Mouse (Mus musculus): ENCODE data around the gene Slc4a5. TPM values are rescaled to one million over a fixed set of nuclear protein-coding genes. Genes with fewer than 3 reads are reported as not detected.

Slc4a5 gene
- total RNA-seq (2022) = 1 to 10 TPM in 1 of 4 experiments, under 1 TPM in 3; 0.44 to 2.0 (median 0.79) TPM

DNA sequence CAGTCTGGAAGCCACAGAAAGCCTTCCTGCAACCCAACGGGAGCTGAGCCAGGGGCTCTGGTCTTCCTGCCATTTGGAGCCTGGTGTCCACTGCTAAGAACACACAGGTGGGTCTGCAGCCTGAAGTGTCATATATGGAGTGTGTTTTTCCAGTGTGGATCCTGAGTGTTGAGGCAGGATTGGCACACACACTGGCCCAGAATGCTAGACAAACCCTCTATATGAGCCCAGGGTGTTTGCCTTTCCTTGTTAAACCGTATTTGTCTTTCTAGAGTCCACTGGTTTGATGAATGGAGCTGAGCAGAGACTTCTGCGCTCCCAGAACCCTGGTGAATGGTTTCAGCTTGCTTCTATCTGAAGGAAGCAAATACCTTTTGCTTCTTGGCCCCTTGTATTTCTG is at the start of gene Slc4a5:
TSS of gene Slc4a5 (plus strand) at position 15 of the 400 bp plus-strand sequence.
- DNase-seq (ENCODE audit: low spot score in 2 of 2) = no peak

DNA sequence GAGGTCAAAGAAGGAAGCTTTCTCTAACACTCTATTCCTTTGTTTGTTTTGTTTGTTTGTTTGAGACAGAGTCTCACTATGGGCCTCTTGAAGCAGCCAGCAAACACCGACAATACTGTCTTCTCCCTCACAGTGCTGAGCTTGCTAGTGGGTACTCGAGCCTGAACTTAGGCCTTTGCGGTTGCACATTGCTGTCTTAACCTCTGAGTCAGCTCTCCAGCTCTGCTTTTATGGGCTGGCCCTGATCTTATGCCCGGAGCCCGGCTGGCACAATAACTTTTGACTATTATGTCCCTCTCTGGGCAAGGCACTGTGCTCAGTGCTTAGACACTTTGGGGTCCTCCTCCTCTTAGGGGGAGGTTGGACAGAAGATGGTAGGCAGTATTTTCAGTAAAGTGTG is 49.8 kb upstream of the Slc4a5 start:
- DNase-seq (ENCODE audit: low spot score in 2 of 2) = no peak

DNA sequence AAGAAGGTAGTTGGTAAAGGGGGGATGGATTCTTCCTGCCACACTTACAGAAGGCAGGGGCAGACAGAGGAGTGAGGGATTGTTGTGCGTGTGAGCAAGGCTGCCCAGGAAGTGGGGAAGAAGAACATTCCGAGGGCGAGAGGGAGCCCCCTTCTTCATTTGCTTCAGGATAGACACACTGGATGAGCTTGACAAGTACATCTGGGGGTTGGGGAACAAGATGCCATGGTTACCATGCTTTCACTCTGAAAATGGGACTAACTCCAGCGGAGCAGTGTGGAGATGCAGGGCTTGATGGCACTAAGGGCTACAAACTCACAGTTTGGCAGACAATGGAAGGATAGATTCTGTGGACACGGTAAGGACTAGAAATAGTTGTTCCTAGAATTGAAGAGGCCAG is 48.6 kb upstream of the Slc4a5 start:
- DNase-seq (ENCODE audit: low spot score in 2 of 2) = no peak

DNA sequence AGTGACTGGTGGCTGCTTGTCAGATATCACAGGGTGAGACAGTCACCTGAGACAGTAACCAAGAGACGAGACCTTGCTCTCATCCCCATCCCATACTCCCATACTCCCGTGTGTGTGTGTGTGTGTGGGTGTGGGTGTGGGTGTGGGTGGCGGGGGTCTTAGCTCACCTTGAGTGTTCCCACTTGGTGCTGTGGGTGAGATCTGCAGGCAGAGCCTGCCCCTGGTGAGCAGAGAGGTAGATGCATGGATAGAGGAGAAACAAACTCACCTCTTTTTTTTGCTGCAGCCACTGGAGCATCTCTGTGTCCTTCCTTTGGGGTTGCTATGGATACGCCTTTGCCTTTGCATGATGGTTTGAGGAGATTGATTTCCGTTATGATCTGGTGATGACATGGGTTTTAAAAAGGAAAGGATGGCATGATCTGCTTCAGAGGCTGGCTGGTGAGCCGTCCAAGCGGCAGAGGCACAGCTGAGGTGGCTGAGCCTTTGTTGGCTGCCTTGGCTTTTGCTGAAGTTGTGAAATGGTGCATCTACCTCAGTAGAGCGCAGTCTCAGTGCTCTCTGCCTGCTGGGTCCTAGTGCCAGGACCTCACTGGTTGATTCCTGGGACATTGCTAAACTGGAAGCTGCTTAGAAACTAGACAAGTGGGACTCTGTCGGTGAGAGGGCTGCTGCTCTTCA is 47.2 kb upstream of the Slc4a5 start:
- DNase-seq (ENCODE audit: low spot score in 2 of 2) = peak; percentile 54 to 60

DNA sequence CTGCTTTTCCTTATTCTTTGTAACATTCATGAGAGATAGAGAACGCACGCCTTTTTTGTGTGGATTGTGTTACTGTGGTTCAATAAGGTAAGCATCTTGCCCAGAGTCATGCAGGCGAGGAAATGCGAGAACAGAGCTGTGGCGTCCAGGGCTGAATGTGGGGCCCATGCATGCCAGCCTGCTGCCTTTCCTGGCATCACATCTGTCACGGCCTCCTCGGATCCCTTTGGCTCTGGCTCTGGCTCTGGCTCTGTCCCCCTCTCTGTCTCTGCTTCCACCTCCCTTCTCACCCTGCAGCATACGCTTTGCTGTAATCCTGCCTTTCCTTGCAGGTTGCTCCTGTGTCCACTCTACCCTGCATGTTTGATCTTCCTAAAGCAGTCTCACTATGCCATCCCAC is 43.6 kb upstream of the Slc4a5 start:
- no peak for DNase-seq (ENCODE audit: low spot score in 2 of 2)

DNA sequence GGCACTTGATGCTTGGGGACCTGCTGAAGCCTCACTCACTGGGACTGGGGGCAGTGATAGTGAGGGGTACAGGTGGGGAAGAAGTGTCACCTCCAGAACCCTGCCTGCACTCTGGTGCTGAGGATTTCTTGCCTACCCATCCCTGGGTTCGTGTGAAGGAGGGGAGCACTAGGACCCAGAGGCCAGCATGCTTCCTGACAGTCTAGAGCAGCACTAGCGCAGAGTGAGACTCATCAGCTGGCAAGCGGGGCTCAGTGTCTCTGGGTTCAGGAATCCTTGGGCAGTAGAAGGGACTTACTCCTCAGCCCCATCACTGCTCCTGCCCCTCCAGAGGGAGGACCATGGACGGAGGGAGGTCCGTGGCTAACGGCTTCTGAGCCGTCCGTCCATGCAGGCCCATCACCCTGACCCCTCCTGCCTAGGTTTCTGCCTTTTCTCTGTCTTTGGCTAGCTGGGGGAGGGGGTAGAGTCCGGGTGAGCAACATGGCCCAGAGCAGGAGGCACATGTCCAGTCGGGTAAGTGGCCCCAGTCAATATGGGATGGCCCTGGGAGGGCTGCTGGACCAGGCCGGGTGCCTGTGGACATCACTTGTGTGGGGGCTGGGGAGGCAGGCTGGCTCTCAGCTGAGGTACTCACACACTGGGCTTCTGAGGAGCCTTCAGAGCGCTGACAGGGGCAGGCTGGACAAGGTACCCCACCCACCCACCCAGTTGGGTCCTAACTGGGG is 40.1 kb upstream of the Slc4a5 start:
- peak in 1 of 2 experiments; percentile 58 for DNase-seq (ENCODE audit: low spot score in 2 of 2)

DNA sequence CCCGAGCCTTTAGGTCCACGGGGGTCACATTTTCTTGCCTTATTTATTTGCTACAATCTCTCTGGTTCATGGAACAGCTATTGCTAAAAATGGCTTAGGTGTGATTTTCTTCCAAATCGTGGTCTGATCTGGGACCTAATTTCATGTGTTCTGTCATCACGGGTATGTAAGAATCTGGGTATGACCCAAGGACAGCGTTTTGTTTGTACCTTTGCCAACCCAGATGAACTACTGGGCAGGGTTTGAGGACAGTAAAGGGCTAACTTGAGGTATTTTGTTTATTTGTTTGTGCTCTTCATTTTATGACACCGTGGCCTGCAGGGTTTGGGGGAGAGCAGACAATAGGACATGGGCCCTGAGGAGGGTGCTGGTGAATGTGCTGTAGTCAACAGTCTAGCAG is 39.0 kb upstream of the Slc4a5 start:
- no peak for DNase-seq (ENCODE audit: low spot score in 2 of 2)

DNA sequence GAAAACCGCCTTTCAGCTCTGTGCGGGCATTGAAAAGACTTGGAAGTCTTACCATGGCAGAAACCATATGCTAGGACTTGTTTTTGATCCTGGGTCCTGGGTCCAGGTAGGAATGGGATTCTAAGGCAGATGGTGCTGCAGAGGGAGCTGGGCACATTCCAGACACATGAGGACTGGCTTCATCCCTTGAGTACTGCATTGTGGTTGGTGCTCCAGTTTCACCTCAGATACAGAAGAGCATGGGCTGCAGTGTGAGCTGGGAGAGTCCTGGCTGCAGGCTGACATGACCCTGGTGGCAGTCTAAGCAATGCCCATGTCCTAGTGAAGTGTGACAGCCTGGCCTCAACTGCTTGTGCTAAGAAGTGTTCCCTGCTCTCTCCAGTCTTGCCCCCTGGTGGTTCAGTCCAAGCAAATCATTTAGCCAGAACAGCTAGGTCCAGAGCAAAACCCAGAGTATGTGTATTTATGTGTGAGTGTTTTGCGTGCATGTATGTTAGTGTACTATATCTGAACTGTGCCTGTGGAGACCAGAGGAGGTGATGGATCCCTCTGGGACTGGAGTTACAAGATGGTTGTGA is 34.7 kb upstream of the Slc4a5 start:
- no peak for DNase-seq (ENCODE audit: low spot score in 2 of 2)

DNA sequence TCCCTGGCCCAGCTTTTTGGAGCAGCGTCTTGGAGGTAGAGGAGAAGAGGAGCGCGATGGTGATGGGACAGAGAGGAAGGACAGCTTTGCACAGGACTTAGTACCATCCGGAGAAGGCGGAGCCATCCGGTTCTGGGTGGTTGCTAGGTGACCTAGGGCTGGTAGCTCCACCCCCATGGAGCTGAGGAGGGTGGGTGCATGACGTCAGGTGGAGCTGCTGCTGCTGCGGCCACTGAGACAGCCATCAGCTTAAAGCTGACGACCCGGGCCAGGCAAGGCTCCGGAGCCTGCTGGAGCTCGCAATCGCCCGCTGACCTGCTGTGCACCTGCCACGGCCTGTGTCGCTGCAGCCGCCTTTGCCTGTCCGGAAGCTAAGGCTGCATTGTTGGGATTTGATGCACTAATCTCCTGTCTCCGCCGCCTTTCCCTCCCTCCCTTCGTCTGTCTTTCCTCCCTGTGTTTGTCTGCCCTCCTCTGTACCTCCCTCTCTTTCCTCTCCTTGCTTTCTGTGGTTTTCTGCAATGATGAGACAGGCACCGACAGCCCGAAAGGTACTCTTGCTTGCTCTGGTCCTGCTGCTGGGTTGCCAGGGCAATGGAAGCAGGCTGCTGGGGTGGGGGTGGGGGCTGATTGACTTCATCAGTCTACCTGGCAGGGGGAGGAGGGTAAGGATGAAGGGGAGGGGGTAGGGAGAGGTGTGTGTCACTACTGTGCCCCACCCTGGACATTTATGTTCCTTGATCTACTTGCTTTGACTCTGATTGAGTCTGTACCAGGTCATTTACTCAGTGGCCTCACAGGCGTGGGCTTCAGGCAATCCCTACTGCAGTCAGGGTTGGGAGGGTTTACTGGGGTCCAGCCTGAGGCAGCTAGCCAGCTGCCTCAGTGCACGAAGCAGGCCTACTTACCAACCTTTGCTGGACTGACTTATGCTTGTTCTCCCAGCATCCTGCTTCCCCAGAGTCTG is 33.5 kb upstream of the Slc4a5 start:
- DNase-seq (ENCODE audit: low spot score in 2 of 2) = peak; percentile 74 to 94

DNA sequence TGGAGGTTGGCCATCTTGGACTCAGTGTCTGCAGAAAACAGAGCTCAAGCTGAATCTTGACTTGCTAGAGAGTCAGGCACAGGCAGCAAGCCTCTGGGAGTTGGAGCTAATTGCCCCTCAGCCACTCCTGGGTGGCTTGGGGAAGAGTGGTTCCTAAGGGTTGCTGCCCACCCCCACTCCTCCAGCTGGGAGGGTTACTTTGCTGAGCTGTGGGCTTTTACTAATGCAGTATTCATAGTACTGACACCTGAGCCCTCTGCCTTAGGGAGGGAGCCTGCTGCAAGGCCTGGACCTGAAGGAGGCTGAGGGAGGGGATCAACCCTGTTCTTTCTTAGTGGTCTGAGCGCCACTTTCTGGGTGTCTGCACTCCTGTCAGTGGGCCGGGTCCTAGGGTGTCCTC is 32.7 kb upstream of the Slc4a5 start:
- DNase-seq (ENCODE audit: low spot score in 2 of 2) = no peak

DNA sequence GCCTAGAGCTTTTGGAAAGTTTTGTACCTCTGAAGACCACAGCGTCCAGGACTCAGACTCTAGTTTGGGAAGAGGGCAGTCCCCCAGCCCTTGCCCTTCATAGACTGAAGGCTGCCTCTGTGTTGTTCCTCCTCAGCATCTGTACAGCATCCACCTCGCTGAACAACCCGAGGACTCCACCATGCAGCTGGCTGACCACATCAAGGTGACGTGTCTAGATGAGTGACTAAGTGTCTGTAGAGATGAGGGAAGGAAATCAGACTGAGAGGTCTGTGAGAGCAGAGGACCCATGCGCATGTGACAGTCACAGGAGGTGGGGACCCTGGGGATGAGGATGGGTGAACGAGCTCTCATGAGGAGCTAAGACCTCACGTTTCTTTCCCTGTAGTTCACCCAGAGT is 26.1 kb upstream of the Slc4a5 start:
- no peak for DNase-seq (ENCODE audit: low spot score in 2 of 2)

DNA sequence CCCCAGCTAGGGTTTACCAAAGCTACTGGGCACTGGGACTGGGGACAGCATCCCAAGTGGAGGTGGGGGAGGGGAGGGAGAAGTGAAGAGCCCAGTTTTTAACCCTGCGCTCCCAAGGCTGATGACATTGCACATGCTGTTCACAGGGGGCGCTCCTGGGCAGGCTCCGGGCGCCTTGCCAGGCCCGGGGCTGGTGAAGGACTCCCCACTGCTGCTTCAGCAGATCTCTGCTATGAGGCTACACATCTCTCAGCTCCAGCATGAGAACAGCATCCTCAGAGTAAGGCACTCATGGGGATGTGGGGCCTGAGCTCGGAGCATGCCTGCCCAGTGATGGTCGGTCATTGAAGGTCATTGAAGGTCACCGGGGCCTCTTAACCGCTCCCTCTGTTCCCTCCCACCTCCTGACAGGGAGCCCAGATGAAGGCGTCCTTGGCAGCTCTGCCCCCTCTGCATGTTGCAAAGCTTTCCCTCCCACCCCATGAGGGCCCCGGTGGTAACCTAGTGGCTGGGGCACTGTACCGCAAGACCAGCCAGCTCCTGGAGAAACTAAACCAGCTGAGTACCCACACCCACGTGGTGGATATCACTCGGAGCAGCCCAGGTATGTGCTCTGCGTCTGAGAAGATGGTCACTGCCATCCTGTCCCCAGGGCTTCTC is 22.2 kb upstream of the Slc4a5 start:
- peak in 1 of 2 experiments; percentile 60 for DNase-seq (ENCODE audit: low spot score in 2 of 2)

DNA sequence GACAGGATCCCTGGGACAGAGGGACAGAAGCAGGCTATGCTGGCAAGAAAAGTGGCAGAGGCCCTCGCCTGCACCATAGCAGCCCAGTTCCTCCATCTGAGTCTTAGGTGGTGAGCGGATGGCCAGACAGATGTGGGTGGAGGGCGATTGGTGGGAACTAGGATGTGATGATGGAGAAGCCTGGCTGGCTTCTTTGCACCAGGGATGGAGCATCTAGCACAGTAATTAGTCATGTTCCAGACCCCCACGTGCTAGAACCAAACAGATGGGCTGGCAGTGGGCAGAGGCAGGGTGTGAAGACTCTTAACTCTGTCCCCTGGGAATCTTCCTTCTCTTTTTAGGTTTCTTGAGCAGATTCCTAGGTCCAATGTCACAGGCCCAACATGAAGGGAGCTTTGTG is 16.3 kb upstream of the Slc4a5 start:
- DNase-seq (ENCODE audit: low spot score in 2 of 2) = no peak

DNA sequence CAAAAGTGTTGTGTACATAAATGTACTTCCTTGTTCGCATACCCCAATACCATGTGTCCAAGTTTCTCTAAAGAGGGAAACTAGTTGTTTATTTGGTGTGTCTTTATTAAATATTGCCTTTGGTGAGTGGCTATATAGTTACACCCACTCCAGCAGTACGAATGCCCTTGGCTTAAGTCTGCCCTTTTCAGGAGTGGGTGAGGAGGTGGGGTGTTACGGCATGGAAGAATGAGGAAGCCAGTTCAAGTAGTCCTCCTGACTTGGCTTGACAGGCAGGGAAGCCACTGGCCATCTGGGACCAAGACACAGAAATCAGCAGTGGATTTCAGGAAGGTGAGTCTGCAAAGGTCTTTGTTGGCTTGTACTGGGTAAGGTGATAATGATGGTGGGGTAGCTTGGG is 13.8 kb upstream of the Slc4a5 start:
- DNase-seq (ENCODE audit: low spot score in 2 of 2) = no peak

DNA sequence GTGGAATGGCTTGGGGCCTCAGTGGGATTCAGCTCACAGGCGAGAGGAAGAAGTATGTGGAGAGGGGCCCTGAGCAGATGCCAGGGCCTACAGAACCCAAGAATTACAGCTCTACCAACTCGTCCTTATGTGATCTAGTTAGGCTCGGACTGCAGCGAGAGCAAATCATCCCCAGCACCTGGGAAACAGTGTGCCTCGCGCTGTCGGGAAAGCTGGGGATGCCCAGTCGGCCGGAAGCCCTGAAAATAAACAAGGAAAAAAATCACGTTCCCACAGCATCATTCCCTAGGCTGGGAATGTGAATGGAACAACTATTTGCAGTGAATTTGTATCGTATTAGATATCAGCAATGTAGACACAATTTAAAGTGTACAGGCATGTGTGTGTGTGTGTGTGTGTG is 13.3 kb upstream of the Slc4a5 start:
- no peak for DNase-seq (ENCODE audit: low spot score in 2 of 2)

DNA sequence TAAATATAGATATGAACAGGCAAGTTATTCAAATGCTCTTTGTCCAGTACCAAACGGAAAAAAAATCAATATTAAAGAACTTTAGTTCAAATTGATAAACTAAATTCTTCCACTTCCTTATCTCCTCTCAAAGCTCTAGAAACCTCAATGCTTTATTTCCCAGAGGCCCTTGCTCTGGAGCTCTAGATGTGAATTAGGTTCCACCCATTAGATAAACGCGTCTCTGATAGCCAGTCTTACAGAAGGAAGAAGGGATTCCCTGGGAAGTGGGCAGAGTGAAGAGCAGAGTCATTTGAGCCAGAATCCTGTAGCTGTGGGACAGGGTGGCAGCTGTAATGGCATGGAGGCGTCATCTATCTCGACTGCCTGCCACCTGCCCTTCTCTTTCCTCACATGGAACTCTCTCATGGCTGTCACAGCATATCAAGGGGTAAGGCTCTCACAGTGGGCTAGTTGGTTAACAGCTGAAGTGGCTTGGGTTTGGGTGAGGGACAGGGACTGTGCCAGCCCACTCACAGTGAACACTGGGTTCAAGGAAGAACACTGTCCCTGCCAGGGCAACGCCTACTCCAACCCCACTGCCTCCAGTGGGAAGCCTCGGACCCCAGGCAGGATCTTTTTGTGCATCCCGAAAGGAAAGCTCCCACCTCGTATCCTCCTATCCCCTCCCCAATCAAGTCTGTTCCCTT is 12.1 kb upstream of the Slc4a5 start:
- DNase-seq (ENCODE audit: low spot score in 2 of 2) = no peak

DNA sequence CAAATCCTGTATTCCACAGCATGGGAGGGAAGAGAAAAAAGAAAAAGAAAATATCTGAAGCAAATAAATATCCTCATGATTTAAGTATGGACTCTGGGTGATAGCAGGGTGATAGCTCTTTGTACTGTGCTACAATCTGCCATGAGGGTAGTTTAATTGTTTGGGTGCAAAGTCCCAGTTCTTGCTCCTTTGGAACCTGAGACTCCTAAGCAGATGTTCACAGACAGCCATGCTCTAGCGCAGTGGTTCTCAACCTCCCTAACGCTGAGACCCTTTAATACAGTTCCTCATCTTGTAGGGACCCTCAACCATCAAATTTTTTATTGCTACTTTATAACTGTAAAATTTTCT is 11.6 kb upstream of the Slc4a5 start:
- no peak for DNase-seq (ENCODE audit: low spot score in 2 of 2)

DNA sequence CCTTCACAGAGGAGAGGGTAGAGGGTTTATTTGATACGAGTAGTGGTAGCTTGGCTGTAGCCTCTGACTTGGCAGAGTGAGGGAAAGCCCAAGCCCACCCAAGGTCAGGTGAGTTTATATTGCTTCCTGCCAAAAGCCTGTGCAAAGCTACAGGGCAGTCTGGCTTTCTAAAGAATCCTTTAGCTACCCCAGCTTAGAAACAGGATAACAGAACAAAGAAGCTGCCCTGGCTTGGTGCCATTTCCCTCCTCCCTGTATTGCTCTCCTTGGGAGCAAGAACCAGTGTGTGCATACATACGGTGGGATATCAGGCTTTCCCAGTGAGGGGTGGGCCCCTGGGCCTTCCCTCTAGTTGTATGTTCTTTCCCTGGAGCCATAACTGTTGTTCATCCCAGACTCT is 9.1 kb upstream of the Slc4a5 start:
- no peak for DNase-seq (ENCODE audit: low spot score in 2 of 2)

DNA sequence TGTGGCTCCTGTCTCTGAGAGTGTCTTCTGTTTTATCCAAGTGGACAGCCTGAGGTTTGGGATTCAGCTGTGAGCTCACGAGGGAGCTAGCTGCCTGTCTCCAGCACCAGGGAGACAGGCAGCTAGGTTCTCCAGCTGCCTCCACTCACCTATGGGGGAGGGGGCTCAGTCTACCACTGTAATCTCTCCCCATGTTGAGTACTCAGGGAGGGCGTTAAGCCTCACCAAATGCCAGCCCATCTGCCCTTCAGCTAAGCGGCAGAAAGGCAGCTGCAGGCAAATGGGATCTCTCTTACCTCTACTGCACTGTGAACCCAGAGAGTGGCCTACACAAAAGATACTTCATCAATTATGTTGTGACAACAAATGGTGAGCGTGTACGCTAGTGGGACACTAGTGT is 8.1 kb upstream of the Slc4a5 start:
- DNase-seq (ENCODE audit: low spot score in 2 of 2) = no peak

DNA sequence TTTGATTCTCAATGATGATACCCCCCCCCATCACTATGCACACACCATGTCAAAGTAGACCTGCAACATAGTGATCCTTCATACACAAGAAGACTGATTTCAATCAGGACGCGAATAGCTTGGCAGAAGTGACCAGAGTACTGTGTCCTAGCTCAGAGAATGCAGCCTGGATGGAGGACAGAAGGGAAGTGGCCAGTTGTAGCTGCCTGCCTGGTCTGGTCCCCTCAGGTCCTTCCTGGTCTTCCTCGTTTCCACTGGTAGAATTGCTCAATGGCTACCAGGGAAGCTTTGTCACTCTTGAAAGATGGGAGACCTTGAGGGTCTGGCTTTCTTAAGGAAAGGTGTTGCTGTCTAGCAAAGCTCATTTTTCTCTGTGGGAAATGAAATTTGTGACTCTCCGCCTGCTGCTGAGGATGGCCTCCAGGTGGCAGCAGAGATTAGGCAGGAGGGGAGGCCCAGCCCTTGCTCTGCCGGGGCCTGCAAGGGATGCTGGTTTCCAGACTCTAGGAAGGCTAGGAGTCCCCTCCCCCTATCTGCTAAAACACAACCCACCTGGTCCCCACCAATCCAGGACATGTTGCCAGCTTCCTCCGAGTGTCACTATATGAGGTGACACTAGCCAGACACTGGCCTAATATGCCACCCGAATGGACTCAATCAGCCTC is 4.5 kb upstream of the Slc4a5 start:
- DNase-seq (ENCODE audit: low spot score in 2 of 2) = no peak
